9 mouse cellular contexts compared by ENCODE assay signal in genomic region chr7:96152924-96153359, GRCm38 (mm10). TPM values are rescaled to one million over a fixed set of nuclear protein-coding genes. Genes with fewer than 3 reads are reported as not detected.
A peak's percentile ranks its signal among the peaks of the same experiment; 100 is the strongest.
DNase-seq lines count a peak whose midpoint lies in the region; ATAC-seq and TF ChIP-seq lines count a peak whose summit lies in the region.
"Had no signal": no experiment of that assay in that cellular context is flagged by ENCODE, and none has a peak within 500 bp of the region (broad histone marks: within the 10 kb centered on the region; RNA-seq: fewer than 3 reads in every experiment).

No protein-coding gene starts in this region.

- no peaks in the 10 kb centered on the region for H3K36me3 ChIP-seq in kidney, adult 2 months (ENCODE audit: control insufficient read depth, insufficient read depth, low read length)
- no peaks in the 10 kb centered on the region for H3K36me3 ChIP-seq in lung, embryonic 16.5 days (ENCODE audit: control insufficient read depth, insufficient read depth, low read length)

- H3K27me3 ChIP-seq in Patski: no peaks in the 10 kb centered on the region
- H3K27me3 ChIP-seq in kidney, adult 2 months (replicated peaks; ENCODE audit: control insufficient read depth, insufficient read depth, low read length): no peaks in the 10 kb centered on the region
- no peaks in the 10 kb centered on the region for H3K27me3 ChIP-seq in lung, embryonic 16.5 days (ENCODE audit: control insufficient read depth, insufficient read depth, low read depth, low read length)

- intact Hi-C loops in left cerebral cortex, postnatal 14 days (cut with DNase I): no loop called here

- POLR2A ChIA-PET in Patski (lab: Charles Lee): no interaction called here

- TF ChIP-seq POLR2A in kidney, adult 2 months (IDR thresholded peaks at IDR 0.05; ENCODE audit: low read depth, low read length): no peak

- H3K27ac ChIP-seq in kidney, adult 2 months (ENCODE audit: insufficient read depth, low read depth, low read length): no peak overlapping the region
- H3K27ac ChIP-seq in lung, embryonic 16.5 days (ENCODE audit: low read length): peak overlapping the region; percentile 46

- peak; percentile 90 for ATAC-seq in Patski
- ATAC-seq in common myeloid progenitor, adult 5-6 weeks (replicated peaks; ENCODE audit: low read depth, poor library complexity, severe bottlenecking): peak; percentile 99
- peak; percentile 95 for ATAC-seq in lung, embryonic 16.5 days (ENCODE audit: low read depth)

- H3K4me1 ChIP-seq in kidney, adult 2 months (ENCODE audit: control insufficient read depth, insufficient read depth, low read length): no peaks in the 10 kb centered on the region
- H3K4me1 ChIP-seq in lung, embryonic 16.5 days (replicated peaks; ENCODE audit: control insufficient read depth, insufficient read depth, low read length): peaks cover 5% of the 10 kb centered on the region

- 5% methylated on average over 10 of the region's 10 CpGs for WGBS in kidney, adult 2 months
- under 1% methylated on average over 10 of the region's 10 CpGs for WGBS in lung, embryonic 16.5 days

- TF ChIP-seq CTCF in Patski (IDR thresholded peaks at IDR 0.05): peak; percentile 64
- no peak for TF ChIP-seq CTCF in kidney, adult 2 months (conservative IDR thresholded peaks at IDR 0.05; ENCODE audit: insufficient read depth, insufficient read length, low read depth, low read length)

- CTCF ChIA-PET in Patski (lab: Charles Lee): interaction anchor here (0.9 to 3.1 kb wide), 3 partner anchors 57 to 367 kb away, joined by 3 to 22 read pairs (median 3); no protein-coding TSS in a partner anchor

- H3K9me3 ChIP-seq in lung, embryonic 16.5 days (ENCODE audit: control insufficient read depth, low read length): no peaks in the 10 kb centered on the region

- peak; percentile 89 for DNase-seq in Patski (ENCODE audit: low read depth, low spot score)
- peak; percentile 26 for DNase-seq in heart, adult 8-10 months (ENCODE audit: low spot score)
- DNase-seq in kidney, adult 2 months: peak; percentile 54
- DNase-seq in ovary, postnatal 36 days (ENCODE audit: low spot score): peak; percentile 65
- no peak for DNase-seq in left cerebral cortex, postnatal 14 days (ENCODE audit: low spot score in 2 of 2)
- DNase-seq in frontal cortex, postnatal 36 days (ENCODE audit: low spot score in 2 of 2): no peak

- peak overlapping the region; percentile 61 for H3K9ac ChIP-seq in lung, embryonic 16.5 days (ENCODE audit: low read length)

- in situ Hi-C loops in Patski (cut with MboI; ENCODE audit: low pct_unique_long_range_greater_than_20kb): loop anchor here (10.0 to 25.0 kb wide), 2 partner anchors 666 to 762 kb away; no protein-coding TSS in a partner anchor

- H3K4me3 ChIP-seq in kidney, adult 2 months (ENCODE audit: insufficient read depth, low read depth, low read length): peak overlapping the region; percentile 15; the same call in 1 of the 2 replicates
- H3K4me3 ChIP-seq in lung, embryonic 16.5 days (ENCODE audit: low read length): peak overlapping the region; percentile 49
- H3K4me3 ChIP-seq: erythroblast, embryonic 14.5 days had no signal

- peak overlapping the region; percentile 57 for H3K4me2 ChIP-seq in lung, embryonic 16.5 days (ENCODE audit: low read depth, low read length)

RNA-seq across cellular contexts. Expression of gene Tenm4, which starts 18.1 kb away (rescaled TPM):
- polyA plus RNA-seq in Patski (2021): 5.4 TPM
- not detected in 2 replicates for total RNA-seq in common myeloid progenitor, adult 5-6 weeks (2017)
- total RNA-seq in heart, adult 8-10 months (2022): 1 to 10 TPM in 2 of 4 experiments, under 1 TPM in 2; 0.34 to 1.4 (median 1.00) TPM
- 3.3 and 4.5 TPM in 2 replicates for polyA plus RNA-seq in kidney, adult 2 months (2012; rRNA removed)
- polyA plus RNA-seq in lung, embryonic 16.5 days (2015; fragmentation: Nextera tagmentation; extraction: Ambion mirVana): 17.7 and 18.5 TPM in 2 replicates
- 100 to 1,000 TPM; 117 to 118 TPM for total RNA-seq in left cerebral cortex, postnatal 14 days (2021)
- polyA plus RNA-seq: erythroblast, embryonic 14.5 days had no signal

Comparison
In these comparisons a context has a peak if more than half of its experiments do, and no peak if none do; other contexts are left out.
1. DNase-seq: peak in Patski (single experiment), heart, adult 8-10 months (single experiment), kidney, adult 2 months (single experiment) and ovary, postnatal 36 days (single experiment); none in left cerebral cortex, postnatal 14 days (0 of 2) and frontal cortex, postnatal 36 days (0 of 2).
2. RNA of gene Tenm4, which starts 18.1 kb away (total RNA-seq): 117 to 118 TPM in left cerebral cortex, postnatal 14 days; 0.34 to 1.4 TPM in heart, adult 8-10 months and not detected in common myeloid progenitor, adult 5-6 weeks; every median in the first group is over 10 times any median in the second.
3. Peak in every context shown above with its lines, with median percentiles within 50 percentile points of each other: ATAC-seq.